ENCODE assay signal across 8 mouse cellular contexts in genomic region chr11:79023342-79023741, GRCm38 (mm10). TPM values are rescaled to one million over a fixed set of nuclear protein-coding genes. Genes with fewer than 3 reads are reported as not detected.
DNase-seq lines count a peak whose midpoint lies in the region; ATAC-seq and TF ChIP-seq lines count a peak whose summit lies in the region.

No protein-coding gene starts in this region.

- H3K9ac ChIP-seq in embryonic facial prominence, embryonic 14.5 days (ENCODE audit: low read depth, low read length), result peak overlapping the region; percentile 5
- no peak overlapping the region for H3K9ac ChIP-seq in kidney, embryonic 15.5 days

- peaks cover 27% of the 10 kb centered on the region for H3K4me1 ChIP-seq in G1E (ENCODE audit: insufficient read depth, low read depth, low read length)
- peaks cover 5% of the 10 kb centered on the region; the same call in 1 of the 2 replicates for H3K4me1 ChIP-seq in embryonic facial prominence, embryonic 14.5 days (ENCODE audit: control insufficient read depth, insufficient read depth, low read length)
- peaks cover 28% of the 10 kb centered on the region for H3K4me1 ChIP-seq in kidney, embryonic 15.5 days

- peak; percentile 49; the same call in 1 of the 2 replicates for ATAC-seq in G1E (ENCODE audit: extremely low read depth, insufficient number of reproducible peaks, low FRiP score, poor library complexity, severe bottlenecking)
- 0 out of 2 replicates have a peak, but pooled peaks have one; percentile 24 for ATAC-seq in embryonic facial prominence, embryonic 14.5 days (ENCODE audit: low read depth)
- peak; percentile 55; the same call in 1 of the 2 replicates for ATAC-seq in kidney, embryonic 15.5 days (replicated peaks; ENCODE audit: low FRiP score)

- WGBS in embryonic facial prominence, embryonic 14.5 days, result 21% methylated on average over 7 of the region's 7 CpGs
- WGBS in kidney, embryonic 15.5 days, result 23% methylated on average over 7 of the region's 7 CpGs

- peaks cover 34% of the 10 kb centered on the region for H3K36me3 ChIP-seq in G1E (replicated peaks)
- peaks cover 48% of the 10 kb centered on the region for H3K36me3 ChIP-seq in embryonic facial prominence, embryonic 14.5 days (ENCODE audit: control insufficient read depth, insufficient read depth, low read length)
- peaks cover 46% of the 10 kb centered on the region for H3K36me3 ChIP-seq in kidney, embryonic 15.5 days

- no peak overlapping the region for H3K27ac ChIP-seq in embryonic facial prominence, embryonic 14.5 days (replicated peaks; ENCODE audit: low read depth, low read length)
- H3K27ac ChIP-seq in kidney, embryonic 15.5 days, result peak overlapping the region; percentile 84

- peaks cover 38% of the 10 kb centered on the region; the same call in 1 of the 2 replicates for H3K27me3 ChIP-seq in G1E (ENCODE audit: insufficient read depth, low read length)
- H3K27me3 ChIP-seq in embryonic facial prominence, embryonic 14.5 days (replicated peaks; ENCODE audit: control insufficient read depth, insufficient read depth, low read length), result no peaks in the 10 kb centered on the region
- no peaks in the 10 kb centered on the region for H3K27me3 ChIP-seq in kidney, embryonic 15.5 days

- no peak for DNase-seq in G1E (ENCODE audit: low spot score)
- peak; percentile 64 for DNase-seq in embryonic facial prominence, embryonic 14.5 days (ENCODE audit: low spot score)
- peak; percentile 45 for DNase-seq in lung, postnatal 14 days
- peak; percentile 93 for DNase-seq in thymus, postnatal 0 days (ENCODE audit: low spot score)
- no peak for DNase-seq in MN1 (ENCODE audit: low spot score)
- no peak for DNase-seq in left cerebral cortex, adult 18-20 months (ENCODE audit: low spot score in 2 of 2)
- DNase-seq in cerebellum, adult 11 months, result no peak

- H3K9me3 ChIP-seq in G1E (replicated peaks), result no peaks in the 10 kb centered on the region
- H3K9me3 ChIP-seq in embryonic facial prominence, embryonic 14.5 days (ENCODE audit: control insufficient read depth, low read length), result no peaks in the 10 kb centered on the region
- no peaks in the 10 kb centered on the region for H3K9me3 ChIP-seq in kidney, embryonic 15.5 days (replicated peaks)

- H3K4me2 ChIP-seq in embryonic facial prominence, embryonic 14.5 days (ENCODE audit: low read depth, low read length), result peak overlapping the region; percentile 28
- H3K4me2 ChIP-seq in kidney, embryonic 15.5 days, result peak overlapping the region; percentile 36

- no peak for TF ChIP-seq CTCF in G1E (IDR thresholded peaks at IDR 0.05; ENCODE audit: low read depth, low read length)

- H3K4me3 ChIP-seq in G1E (ENCODE audit: low read depth, low read length), result no peak overlapping the region
- no peak overlapping the region for H3K4me3 ChIP-seq in embryonic facial prominence, embryonic 14.5 days (ENCODE audit: low read depth, low read length)
- no peak overlapping the region for H3K4me3 ChIP-seq in kidney, embryonic 15.5 days (replicated peaks)

RNA-seq across cellular contexts. Expression of gene Lgals9, which starts 38.6 kb away (rescaled TPM):
- 786 and 908 TPM in 2 replicates for total RNA-seq in G1E (2014; fragmentation: Nextera tagmentation)
- 178 and 183 TPM in 2 replicates for total RNA-seq in G1E (2017)
- 41.2 and 50.3 TPM in 2 replicates for polyA plus RNA-seq in G1E (2012)
- polyA plus RNA-seq in embryonic facial prominence, embryonic 14.5 days (2014; fragmentation: Nextera tagmentation; extraction: Ambion mirVana), result 51.4 and 52.1 TPM in 2 replicates
- 40.5 and 49.9 TPM in 2 replicates for polyA plus RNA-seq in kidney, embryonic 15.5 days (2015; fragmentation: Nextera tagmentation; extraction: Ambion mirVana)
- polyA plus RNA-seq in thymus, postnatal 0 days (2015; fragmentation: Nextera tagmentation; extraction: Ambion mirVana), result 421 and 488 TPM in 2 replicates
- total RNA-seq in left cerebral cortex, adult 18-20 months (2021), result 1 to 10 TPM; 4.6 to 5.1 TPM

Comparison
In these comparisons a context has a peak if more than half of its experiments do, and no peak if none do; other contexts are left out.
1. DNase-seq: peak in embryonic facial prominence, embryonic 14.5 days (single experiment), lung, postnatal 14 days (single experiment) and thymus, postnatal 0 days (single experiment); none in G1E (single experiment), MN1 (single experiment), left cerebral cortex, adult 18-20 months (0 of 2) and cerebellum, adult 11 months (single experiment).
2. Peak in every context shown above with its lines, with median percentiles within 50 percentile points of each other: ATAC-seq.